Mouse (Mus musculus) adrenal gland, postnatal 10 days (tissue): Measurements from ENCODE around the gene Crhbp. TPM values are rescaled to one million over a fixed set of nuclear protein-coding genes. Genes with fewer than 3 reads are reported as not detected.
A peak's percentile ranks its signal among the peaks of the same experiment; 100 is the strongest.

Experiments used
- DNase-seq: peaks from one replicate; pipeline ENCODE4 v3.0.0; 2021; ENCODE audit warnings: mixed read lengths
- total RNA-seq, 2 experiments: library from RNA; stranded (reverse); gene quantifications; 2 replicates each; pipeline ENCODE4 v1.2.3; 2021

Crhbp gene
- total RNA-seq, 2 experiments from 2014 or later = not detected

GRCm38 (mm10) chr13:95418575-95419203, 26.0 kb downstream of the Crhbp start:
- no peak for DNase-seq

DNA sequence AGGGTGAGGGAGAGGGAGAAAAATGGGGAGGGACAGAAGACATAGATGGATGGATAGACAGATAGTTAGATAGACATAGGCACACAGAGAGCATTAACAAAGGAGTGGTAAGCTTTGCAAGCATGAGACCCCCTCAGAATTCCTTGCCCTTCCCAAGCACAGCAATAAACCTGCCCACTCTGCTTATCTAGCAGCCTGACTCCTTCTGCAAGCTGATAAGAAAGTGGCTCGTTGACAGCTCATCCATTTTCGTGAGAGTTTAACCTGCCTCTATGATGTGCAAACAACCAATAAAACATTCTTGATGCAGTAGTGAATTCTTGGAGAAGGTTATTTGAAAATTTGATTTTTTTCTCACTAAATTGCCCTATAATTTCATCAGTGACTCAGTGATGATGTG, 32.5 kb downstream of the Crhbp start:
- DNase-seq = no peak

DNA sequence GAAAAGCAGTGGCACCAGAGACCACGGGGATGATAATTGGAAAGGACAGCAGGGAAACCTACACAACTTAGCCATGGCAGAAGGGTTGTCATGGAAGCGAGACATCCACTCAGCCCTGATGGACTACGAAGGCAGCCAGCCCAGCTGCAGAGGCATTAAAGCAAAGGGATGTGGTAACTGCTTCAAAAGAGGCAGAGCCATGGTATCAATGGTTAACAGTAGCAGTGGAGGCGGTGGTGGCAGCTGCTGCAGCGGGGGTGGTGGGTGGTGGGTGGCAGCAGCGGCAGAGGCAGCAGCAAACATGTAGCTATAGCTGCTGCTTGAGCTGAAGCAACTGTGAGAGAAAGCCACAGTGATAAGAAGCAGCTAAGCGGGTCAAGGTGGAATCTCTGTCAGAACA, 51.5 kb downstream of the Crhbp start:
- no peak for DNase-seq

GRCm38 (mm10) chr13:95389866-95390865, 54.6 kb downstream of the Crhbp start:
- peak; percentile 85 for DNase-seq

DNA sequence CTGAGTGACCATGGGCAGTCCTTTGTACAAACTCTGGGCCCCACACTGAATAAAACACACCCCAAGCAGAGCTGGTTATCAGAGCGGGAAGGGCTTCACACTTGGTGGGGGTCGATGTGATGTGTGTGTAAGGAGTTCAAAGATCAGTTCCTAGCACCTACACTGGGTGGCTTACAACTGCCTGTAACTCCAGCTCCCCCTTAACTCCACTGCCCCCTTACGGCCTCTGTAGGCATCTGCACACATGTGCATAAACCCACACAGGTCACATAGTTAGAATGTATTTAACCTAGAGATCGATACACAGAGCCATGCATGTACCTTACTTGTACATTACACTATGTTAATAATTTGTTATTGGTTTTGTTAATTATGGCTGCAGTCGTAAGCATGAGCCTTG, 56.5 kb downstream of the Crhbp start:
- DNase-seq = no peak

DNA sequence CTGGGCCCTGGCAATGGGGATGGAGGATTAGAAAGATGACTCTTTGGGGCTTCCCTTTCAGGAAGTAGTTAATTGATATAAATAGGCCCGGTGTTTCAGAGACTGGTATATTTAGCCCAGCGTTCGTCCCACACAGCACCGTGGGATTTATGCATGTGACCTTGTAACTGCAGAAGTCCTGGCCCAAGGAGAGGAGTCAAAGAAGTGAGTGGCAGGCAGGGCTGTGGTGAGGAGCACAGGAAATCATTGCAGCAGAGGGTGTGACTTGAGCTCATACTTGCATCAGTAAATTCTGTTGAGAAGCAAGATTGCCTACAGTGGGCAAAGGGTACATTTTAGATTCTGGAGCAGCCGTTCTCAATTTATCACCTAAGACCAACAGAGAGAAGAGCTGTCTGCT, 62.3 kb downstream of the Crhbp start:
- DNase-seq = peak; percentile 8

Other genes starting within 250 kb of the Crhbp start
- gene Pde8b, start 194.6 kb downstream of the Crhbp start, total RNA-seq = 10 to 100 TPM; 72.0 to 77.5 TPM
- gene Zbed3, start 121.3 kb downstream of the Crhbp start, total RNA-seq = 10 to 100 TPM; 34.9 to 36.3 TPM
- gene Aggf1, start 69.6 kb downstream of the Crhbp start, total RNA-seq = 10 to 100 TPM; 30.0 to 36.7 TPM
- not detected for gene S100z, start 33.8 kb upstream of the Crhbp start, total RNA-seq
- gene F2rl1, start 80.3 kb upstream of the Crhbp start, total RNA-seq = under 1 TPM; 0.63 to 0.82 TPM
- 10 to 100 TPM; 61.1 to 81.8 TPM for gene F2r, start 173.6 kb upstream of the Crhbp start, total RNA-seq